Mouse (Mus musculus): ENCODE results near the gene Ccdc103. TPM values are rescaled to one million over a fixed set of nuclear protein-coding genes. Genes with fewer than 3 reads are reported as not detected.

Gene Ccdc103
- total RNA-seq, 2 experiments from 2014 or later, result 1.5 to 3.0 TPM

- Histone ChIP-seq H3K27ac (peak overlapping the region; percentile 80), H3K4me3 (peak overlapping the region; percentile 39)
- no peak for TF ChIP-seq CTCF (conservative IDR thresholded peaks at IDR 0.05)
- no peak for DNase-seq (ENCODE audit: low spot score in 2 of 2)
These were observed 15.6 kb downstream of the Ccdc103 start for GRCm38 (mm10) chr11:102896641-102897040.

DNA sequence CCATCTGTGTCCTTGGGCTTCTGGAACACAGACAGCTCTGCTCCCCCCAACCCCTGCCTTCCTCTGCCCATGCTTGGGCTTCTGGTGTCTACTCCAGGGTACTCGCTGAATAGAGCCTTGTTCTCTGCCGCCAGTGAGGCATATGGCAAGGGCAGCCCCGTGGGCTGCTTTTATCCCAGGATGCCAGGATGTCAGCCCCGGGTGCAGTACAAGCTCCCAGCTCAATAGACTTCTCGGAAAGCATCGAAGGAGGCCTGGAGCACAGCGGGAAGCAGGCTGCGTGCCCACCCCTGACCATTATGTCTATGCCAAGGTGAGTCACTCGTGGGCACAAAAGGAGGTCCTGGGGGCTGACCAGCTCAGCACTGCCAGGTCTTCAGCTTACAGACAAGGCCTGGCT, 17.4 kb downstream of the Ccdc103 start:
- Histone ChIP-seq H3K27ac (peak overlapping the region; percentile 80), H3K4me3 (no peak overlapping the region)
- peak; percentile 43 to 60 for DNase-seq (ENCODE audit: low spot score in 2 of 2)
- no peak for TF ChIP-seq CTCF (conservative IDR thresholded peaks at IDR 0.05)

- TF ChIP-seq CTCF (conservative IDR thresholded peaks at IDR 0.05), result peak; percentile 93
- DNase-seq (ENCODE audit: low spot score in 2 of 2), result peak; percentile 80 to 87
- Histone ChIP-seq H3K4me3 (no peak within 1 kb of the TSS), H3K27ac (peak within 1 kb of the TSS; percentile 19; the same call in 1 of the 2 replicates)
These were observed 19.8 kb downstream of the Ccdc103 start, which contains the start of gene Gfap for GRCm38 (mm10) chr11:102900763-102901162. Gfap (minus strand) TSS chr11:102900912.

- TF ChIP-seq CTCF (conservative IDR thresholded peaks at IDR 0.05), result no peak; the same call in 1 of the 2 replicates
- no peak for DNase-seq (ENCODE audit: low spot score in 2 of 2)
- H3K27ac ChIP-seq, result peak overlapping the region; percentile 19; the same call in 1 of the 2 replicates
- H3K4me3 ChIP-seq, result no peak overlapping the region
These were observed 20.2 kb downstream of the Ccdc103 start for GRCm38 (mm10) chr11:102901199-102901598.

GRCm38 (mm10) chr11:102902107-102902506, 21.1 kb downstream of the Ccdc103 start:
- no peak overlapping the region for H3K4me3 ChIP-seq
- TF ChIP-seq CTCF (conservative IDR thresholded peaks at IDR 0.05), result no peak
- no peak for DNase-seq (ENCODE audit: low spot score in 2 of 2)
- no peak overlapping the region for H3K27ac ChIP-seq

- TF ChIP-seq CTCF (conservative IDR thresholded peaks at IDR 0.05), result no peak
- Histone ChIP-seq H3K4me3 (no peak overlapping the region), H3K27ac (no peak overlapping the region)
- DNase-seq (ENCODE audit: low spot score in 2 of 2), result no peak
These were observed 22.6 kb downstream of the Ccdc103 start for GRCm38 (mm10) chr11:102903654-102904053.

- no peak overlapping the region for H3K4me3 ChIP-seq
- TF ChIP-seq CTCF (conservative IDR thresholded peaks at IDR 0.05), result no peak
- no peak for DNase-seq (ENCODE audit: low spot score in 2 of 2)
- H3K27ac ChIP-seq, result no peak overlapping the region
These were observed 30.4 kb downstream of the Ccdc103 start for GRCm38 (mm10) chr11:102911376-102911775.

- Histone ChIP-seq H3K27ac (no peak overlapping the region), H3K4me3 (no peak overlapping the region)
- no peak for TF ChIP-seq CTCF (conservative IDR thresholded peaks at IDR 0.05)
- no peak for DNase-seq (ENCODE audit: low spot score in 2 of 2)
These were observed 34.4 kb downstream of the Ccdc103 start for GRCm38 (mm10) chr11:102915380-102915779.

DNA sequence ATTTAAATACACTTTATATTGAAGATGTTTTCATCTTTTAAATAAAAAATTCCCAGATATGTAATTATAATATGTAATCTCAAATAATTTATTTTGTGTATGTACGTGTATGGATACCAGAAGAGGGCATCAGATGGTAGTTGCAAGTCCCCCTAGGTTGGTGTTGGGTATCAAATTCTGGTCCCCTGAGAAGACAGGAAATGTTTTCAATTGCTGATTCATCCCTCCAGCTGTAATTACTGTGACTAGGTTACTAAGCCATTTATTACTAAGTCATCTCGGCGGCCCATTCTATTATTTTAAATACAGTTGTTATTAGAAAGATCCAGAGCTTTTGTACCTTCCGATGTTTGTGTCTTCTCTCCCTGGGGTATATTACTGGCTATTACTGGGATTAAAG, 37.1 kb downstream of the Ccdc103 start:
- DNase-seq (ENCODE audit: low spot score in 2 of 2), result no peak
- no peak for TF ChIP-seq CTCF (conservative IDR thresholded peaks at IDR 0.05)

GRCm38 (mm10) chr11:102921491-102921890, 40.5 kb downstream of the Ccdc103 start:
- H3K4me3 ChIP-seq, result no peak overlapping the region
- no peak overlapping the region for H3K27ac ChIP-seq
- TF ChIP-seq CTCF (conservative IDR thresholded peaks at IDR 0.05), result no peak
- DNase-seq (ENCODE audit: low spot score in 2 of 2), result no peak

More for the DNA sequence above, 37.1 kb downstream of the Ccdc103 start:
- no peak overlapping the region for H3K27ac ChIP-seq
- no peak overlapping the region for H3K4me3 ChIP-seq

DNA sequence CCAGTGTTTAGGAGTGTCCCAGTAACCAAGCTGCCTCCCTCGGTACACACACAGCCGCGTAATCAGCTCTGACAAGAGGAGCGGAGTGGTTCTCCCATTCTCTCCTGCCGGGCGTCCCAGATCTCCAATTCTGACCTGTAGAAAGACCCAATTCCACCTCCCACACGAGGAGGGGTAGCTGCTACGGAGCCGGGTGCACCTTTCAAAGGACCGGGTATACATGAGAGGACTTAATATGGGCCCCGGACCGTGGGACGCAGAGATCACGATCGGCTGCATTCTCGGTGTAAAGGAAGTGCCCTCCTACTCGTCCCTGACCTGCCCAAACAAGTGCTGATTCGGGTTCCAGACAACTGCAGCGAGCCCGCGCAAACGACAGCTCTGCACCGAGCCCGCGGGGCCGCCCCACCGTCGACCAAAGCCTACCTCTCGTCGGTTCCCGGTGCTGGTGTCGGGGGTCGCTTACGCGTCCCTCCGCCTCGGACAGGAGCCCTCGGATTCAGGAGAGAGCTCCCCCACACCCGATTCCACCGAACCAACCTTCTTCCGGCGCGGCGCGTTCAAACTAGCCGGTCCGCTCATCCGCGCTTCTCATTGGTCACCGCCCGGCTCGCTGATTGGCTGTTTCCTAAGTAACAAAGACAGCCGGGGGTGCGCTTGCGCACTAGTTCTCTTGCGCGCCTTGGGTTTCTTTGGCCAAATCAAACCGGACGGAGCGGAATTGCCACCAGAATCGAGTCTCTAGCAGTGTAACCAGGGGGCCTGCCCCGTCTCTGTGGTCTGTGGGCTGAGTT, 43.8 kb downstream of the Ccdc103 start, which contains the start of gene Kif18b:
Kif18b (minus strand) TSS at position 568 of the 794 bp plus-strand sequence.
- DNase-seq (ENCODE audit: low spot score in 2 of 2), result peak; percentile 89 to 93
- H3K4me3 ChIP-seq, result peak within 1 kb of the TSS; percentile 67
- peak within 1 kb of the TSS; percentile 77 for H3K27ac ChIP-seq
- TF ChIP-seq CTCF (conservative IDR thresholded peaks at IDR 0.05), result no peak

- Histone ChIP-seq H3K27ac (peak overlapping the region; percentile 77), H3K4me3 (peak overlapping the region; percentile 67)
- no peak for DNase-seq (ENCODE audit: low spot score in 2 of 2)
- peak; percentile 60 for TF ChIP-seq CTCF (conservative IDR thresholded peaks at IDR 0.05)
These were observed 44.3 kb downstream of the Ccdc103 start for GRCm38 (mm10) chr11:102925351-102925717.

GRCm38 (mm10) chr11:102930672-102931071, 49.7 kb downstream of the Ccdc103 start:
- DNase-seq (ENCODE audit: low spot score in 2 of 2), result no peak
- no peak overlapping the region for H3K27ac ChIP-seq
- no peak for TF ChIP-seq CTCF (conservative IDR thresholded peaks at IDR 0.05)
- H3K4me3 ChIP-seq, result no peak overlapping the region

Other genes with a start within 250 kb of the Ccdc103 start
- not detected for gene Meioc, start 217.5 kb upstream of the Ccdc103 start, total RNA-seq (2021)
- 10 to 100 TPM; 33.5 to 44.7 TPM for gene Ccdc43, start 183.4 kb upstream of the Ccdc103 start, total RNA-seq (2021)
- 100 to 1,000 TPM; 192 to 212 TPM for gene Adam11, start 119.8 kb upstream of the Ccdc103 start, total RNA-seq (2021)
- gene Gjc1, start 61.5 kb upstream of the Ccdc103 start, total RNA-seq (2021), result 1 to 10 TPM; 4.7 TPM
- 1 to 10 TPM; 3.5 to 4.5 TPM for gene Higd1b, start 45.4 kb upstream of the Ccdc103 start, total RNA-seq (2021)
- 100 to 1,000 TPM; 129 to 139 TPM for gene Eftud2, start 219 bp upstream of the Ccdc103 start, total RNA-seq (2021)
- under 1 TPM in 1 of 2 experiments, not detected in 1; 0.37 TPM for gene Fam187a, start 4.0 kb downstream of the Ccdc103 start, total RNA-seq (2021)
- 100 to 1,000 TPM; 332 to 341 TPM for gene Gfap, start 19.7 kb downstream of the Ccdc103 start, total RNA-seq (2021)
- under 1 TPM; 0.27 to 0.74 TPM for gene Kif18b, start 43.9 kb downstream of the Ccdc103 start, total RNA-seq (2021)
- gene C1ql1, start 65.5 kb downstream of the Ccdc103 start, total RNA-seq (2021), result 10 to 100 TPM; 17.5 to 18.5 TPM
- 100 to 1,000 TPM; 169 to 173 TPM for gene Nmt1, start 147.0 kb downstream of the Ccdc103 start, total RNA-seq (2021)
- 10 to 100 TPM; 77.1 to 80.3 TPM for gene Dcakd, start 147.1 kb downstream of the Ccdc103 start, total RNA-seq (2021)
- gene Plcd3, start 220.5 kb downstream of the Ccdc103 start, total RNA-seq (2021), result 10 to 100 TPM in 1 of 2 experiments, 1 to 10 TPM in 1; 9.3 to 10.2 TPM
- gene Acbd4, start 220.5 kb downstream of the Ccdc103 start, total RNA-seq (2021), result 10 to 100 TPM; 87.1 to 91.0 TPM
- gene Hexim1, start 235.0 kb downstream of the Ccdc103 start, total RNA-seq (2021), result 10 to 100 TPM; 48.5 to 50.8 TPM

Measured in layer of hippocampus, adult 2 months (tissue).